Mouse (Mus musculus): ENCODE data around the gene Ear1. TPM values are rescaled to one million over a fixed set of nuclear protein-coding genes. Genes with fewer than 3 reads are reported as not detected.
"Not testable (repeated sequence)": the region's sequence is repeated elsewhere in the genome, so short reads cannot be mapped to it uniquely, and the experiment has no call there.

The Ear1 gene
- not detected in 2 replicates for total RNA-seq (2021)
- long read RNA-seq, result 0 reads

- DNase-seq, result not testable (repeated sequence)
Observed at GRCm38 (mm10) chr14:43875417-43875816, at the start of gene Ear1. Ear1 (minus strand) TSS chr14:43875517.

- peak; percentile 39 for DNase-seq
Observed at GRCm38 (mm10) chr14:43924688-43925403, 49.5 kb upstream of the Ear1 start, which contains the start of gene Gm8113. Gm8113 (plus strand) TSS chr14:43925390.

- not testable (repeated sequence) for DNase-seq
Observed at GRCm38 (mm10) chr14:43923459-43923858, 48.1 kb upstream of the Ear1 start, which contains the start of gene Ear10. Ear10 (minus strand) TSS chr14:43923559.

- DNase-seq, result peak; percentile 1
Observed at GRCm38 (mm10) chr14:43918214-43918613, 42.9 kb upstream of the Ear1 start.

GRCm38 (mm10) chr14:43898577-43898976 is 23.3 kb upstream of the Ear1 start:
- DNase-seq, result not testable (repeated sequence)

- not testable (repeated sequence) for DNase-seq
Observed at GRCm38 (mm10) chr14:43895357-43895756, 20.0 kb upstream of the Ear1 start.

GRCm38 (mm10) chr14:43891288-43891687 is 16.0 kb upstream of the Ear1 start:
- not testable (repeated sequence) for DNase-seq

GRCm38 (mm10) chr14:43886235-43886634 is 10.9 kb upstream of the Ear1 start:
- not testable (repeated sequence) for DNase-seq

- DNase-seq, result not testable (repeated sequence)
Observed at GRCm38 (mm10) chr14:43879966-43880545, 4.7 kb upstream of the Ear1 start.

- DNase-seq, result not testable (repeated sequence)
Observed at GRCm38 (mm10) chr14:43877789-43878188, 2.5 kb upstream of the Ear1 start.

- DNase-seq, result not testable (repeated sequence)
Observed at GRCm38 (mm10) chr14:43874862-43875261, 455 bp downstream of the Ear1 start.

GRCm38 (mm10) chr14:43860522-43860921 is 14.8 kb downstream of the Ear1 start:
- not testable (repeated sequence) for DNase-seq

- DNase-seq, result peak; percentile 11
Observed at GRCm38 (mm10) chr14:43859465-43859864, 15.9 kb downstream of the Ear1 start.

- DNase-seq, result not testable (repeated sequence)
Observed at GRCm38 (mm10) chr14:43843949-43844573, 31.3 kb downstream of the Ear1 start.

GRCm38 (mm10) chr14:43840976-43841375 is 34.3 kb downstream of the Ear1 start:
- DNase-seq, result not testable (repeated sequence)

- not testable (repeated sequence) for DNase-seq
Observed at GRCm38 (mm10) chr14:43835366-43835765, 40.0 kb downstream of the Ear1 start.

- not testable (repeated sequence) for DNase-seq
Observed at GRCm38 (mm10) chr14:43830385-43830784, 44.9 kb downstream of the Ear1 start.

GRCm38 (mm10) chr14:43824176-43824575 is 51.1 kb downstream of the Ear1 start:
- not testable (repeated sequence) for DNase-seq

GRCm38 (mm10) chr14:43821869-43822268 is 53.4 kb downstream of the Ear1 start:
- DNase-seq, result not testable (repeated sequence)

GRCm38 (mm10) chr14:43812458-43812857 is 62.9 kb downstream of the Ear1 start:
- peak; percentile 29 for DNase-seq

- not testable (repeated sequence) for DNase-seq
Observed at GRCm38 (mm10) chr14:43808142-43808541, 67.2 kb downstream of the Ear1 start.

- not testable (repeated sequence) for DNase-seq
Observed at GRCm38 (mm10) chr14:43804435-43804834, 70.9 kb downstream of the Ear1 start.

All from adrenal gland, postnatal 25 days (tissue).